Mouse (Mus musculus): ENCODE data around the gene Tesmin.

Gene Tesmin

DNA sequence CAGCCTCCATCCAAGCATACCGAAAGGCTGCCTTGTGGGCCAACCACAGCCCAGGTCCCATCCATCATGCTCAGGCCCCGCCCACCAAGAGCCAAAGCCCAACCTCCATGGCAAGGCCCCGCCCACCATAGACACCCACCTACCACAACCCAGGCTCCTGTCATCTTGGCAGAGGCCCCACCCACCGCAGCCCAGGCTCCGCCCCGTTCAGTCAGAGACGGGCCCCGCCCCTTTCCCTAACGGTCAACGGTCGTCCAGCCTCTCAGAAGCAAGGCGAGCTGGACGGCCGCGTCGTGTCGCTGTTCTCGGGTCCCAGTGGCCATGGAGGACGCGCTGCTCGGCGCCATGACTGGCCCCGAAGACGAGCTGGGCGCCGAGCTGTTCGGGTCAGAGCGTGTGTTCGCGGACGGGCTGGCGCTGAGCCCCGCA, at the start of gene Tesmin:
TSS of gene Tesmin (plus strand) at position 229 of the 429 bp plus-strand sequence.
- no peak for DNase-seq (ENCODE audit: low spot score)

DNA sequence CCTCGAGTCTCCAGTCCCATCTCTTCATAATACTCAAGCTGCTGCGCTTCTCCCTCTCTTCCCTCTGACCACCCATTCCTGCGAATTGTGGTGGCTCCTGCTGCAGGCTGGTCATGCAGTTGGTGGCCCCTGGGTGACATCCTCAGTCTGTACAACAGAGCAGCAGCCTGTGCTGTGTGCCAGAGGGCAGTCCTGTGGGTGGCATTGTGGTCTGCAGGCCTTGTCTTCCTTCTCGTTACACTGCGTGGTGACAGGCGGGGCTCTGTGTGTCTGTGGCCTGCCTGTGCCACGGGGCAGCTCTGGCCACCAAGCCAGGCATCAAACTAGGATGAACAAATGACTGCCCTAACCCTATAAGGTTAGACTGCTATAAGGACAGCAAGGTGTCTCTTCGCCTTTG, 49.5 kb upstream of the Tesmin start:
- DNase-seq (ENCODE audit: low spot score): no peak

DNA sequence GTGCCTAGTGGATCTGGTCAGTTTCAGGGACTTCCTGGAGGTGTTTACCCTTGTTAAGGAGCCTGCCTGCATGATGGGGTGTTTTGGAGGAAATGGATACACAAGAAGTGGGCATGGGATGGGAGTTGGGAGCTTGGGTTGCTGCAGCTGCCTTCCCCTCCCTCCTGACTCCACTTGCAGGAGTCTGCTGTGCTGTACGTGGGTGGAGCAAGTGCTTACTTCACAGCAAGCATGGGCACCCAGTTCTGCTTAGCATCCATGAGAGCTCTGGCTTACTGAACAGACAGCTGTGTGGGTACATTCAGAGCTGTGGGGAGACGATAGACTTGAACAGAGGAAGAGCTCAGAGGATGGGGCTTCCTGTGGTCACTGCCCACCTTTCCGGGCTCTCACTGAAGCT, 47.6 kb upstream of the Tesmin start:
- no peak for DNase-seq (ENCODE audit: low spot score)

DNA sequence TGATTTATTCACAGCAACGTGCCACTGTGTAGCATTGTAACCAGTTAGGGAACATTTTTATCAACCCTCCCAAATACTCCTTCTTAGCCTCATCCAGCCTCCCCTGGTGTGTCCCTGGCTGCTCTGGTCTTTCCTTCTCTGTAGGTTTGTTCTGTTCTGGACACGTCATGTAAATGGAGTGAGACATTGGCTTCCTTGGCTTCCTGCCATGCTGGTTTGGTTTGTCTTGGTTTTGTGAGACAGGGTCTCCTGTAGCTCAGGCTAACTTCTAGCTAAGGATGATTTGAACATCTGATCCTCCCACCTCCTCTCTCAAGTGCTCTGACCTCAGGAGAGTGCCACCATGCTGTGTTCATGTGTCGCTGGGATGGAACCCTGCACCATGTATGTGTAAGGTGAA, 44.7 kb upstream of the Tesmin start:
- no peak for DNase-seq (ENCODE audit: low spot score)

DNA sequence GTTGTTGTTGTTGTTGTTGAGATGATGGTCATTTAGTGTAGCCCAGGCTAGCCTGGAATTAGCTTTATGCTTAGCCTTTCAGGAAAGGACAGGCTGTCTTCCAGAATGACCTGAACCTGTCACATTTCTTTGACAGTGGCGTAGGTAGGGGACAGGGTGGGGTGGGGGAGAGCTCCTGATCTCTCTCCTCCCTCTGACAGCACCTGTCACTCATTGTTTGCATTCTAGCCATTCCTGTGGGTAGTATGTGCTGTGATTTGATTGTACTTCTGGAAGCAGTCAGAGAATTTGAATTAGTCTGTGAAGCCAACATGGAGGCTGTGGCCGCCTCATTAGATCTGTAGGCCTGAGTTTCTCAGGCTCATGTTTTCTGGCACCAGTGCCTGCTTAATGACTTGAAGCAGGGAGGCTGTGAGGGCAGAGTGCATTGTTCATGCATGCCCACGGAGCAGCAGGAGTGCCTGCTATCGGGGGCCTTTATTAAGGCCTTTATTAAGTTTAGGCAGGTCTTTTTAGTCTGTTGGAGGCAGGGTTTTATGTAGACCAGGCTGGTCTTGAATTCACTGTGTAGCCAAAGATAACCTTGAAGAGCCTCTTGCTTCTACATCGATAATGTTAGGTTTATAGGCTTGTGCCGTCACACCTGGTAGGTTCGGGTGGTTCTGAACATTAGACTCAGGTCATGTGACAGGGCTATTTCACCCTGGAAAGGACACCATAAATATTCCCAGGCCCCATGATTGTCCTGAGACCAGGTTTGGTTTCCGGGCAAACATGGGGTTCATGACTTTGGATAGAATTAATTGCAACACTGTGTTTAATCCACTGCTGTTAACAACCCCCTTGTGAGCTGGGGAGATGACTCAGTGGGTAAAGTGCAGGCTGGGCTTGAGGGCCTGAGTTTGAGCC, 43.8 kb upstream of the Tesmin start:
- no peak for DNase-seq (ENCODE audit: low spot score)

DNA sequence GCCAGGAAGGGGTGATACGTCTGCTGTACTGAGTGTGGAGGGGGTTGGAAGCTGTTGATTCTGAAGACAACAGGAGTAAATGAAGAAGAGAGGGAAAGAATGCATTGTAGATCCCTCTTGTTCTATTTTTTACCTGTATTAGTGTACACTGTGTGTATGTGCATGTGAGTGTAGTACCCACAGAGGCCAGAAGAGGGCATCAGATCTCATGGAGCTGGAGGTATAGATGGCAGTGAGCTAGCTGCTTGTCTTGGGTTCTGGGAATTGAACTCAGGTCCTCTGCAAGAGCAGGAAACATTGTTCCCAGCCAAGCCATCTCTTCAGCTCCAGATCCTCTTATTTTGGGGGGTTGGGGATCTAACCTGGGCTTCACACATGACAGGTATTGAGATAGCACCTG, 40.9 kb upstream of the Tesmin start:
- DNase-seq (ENCODE audit: low spot score): no peak

DNA sequence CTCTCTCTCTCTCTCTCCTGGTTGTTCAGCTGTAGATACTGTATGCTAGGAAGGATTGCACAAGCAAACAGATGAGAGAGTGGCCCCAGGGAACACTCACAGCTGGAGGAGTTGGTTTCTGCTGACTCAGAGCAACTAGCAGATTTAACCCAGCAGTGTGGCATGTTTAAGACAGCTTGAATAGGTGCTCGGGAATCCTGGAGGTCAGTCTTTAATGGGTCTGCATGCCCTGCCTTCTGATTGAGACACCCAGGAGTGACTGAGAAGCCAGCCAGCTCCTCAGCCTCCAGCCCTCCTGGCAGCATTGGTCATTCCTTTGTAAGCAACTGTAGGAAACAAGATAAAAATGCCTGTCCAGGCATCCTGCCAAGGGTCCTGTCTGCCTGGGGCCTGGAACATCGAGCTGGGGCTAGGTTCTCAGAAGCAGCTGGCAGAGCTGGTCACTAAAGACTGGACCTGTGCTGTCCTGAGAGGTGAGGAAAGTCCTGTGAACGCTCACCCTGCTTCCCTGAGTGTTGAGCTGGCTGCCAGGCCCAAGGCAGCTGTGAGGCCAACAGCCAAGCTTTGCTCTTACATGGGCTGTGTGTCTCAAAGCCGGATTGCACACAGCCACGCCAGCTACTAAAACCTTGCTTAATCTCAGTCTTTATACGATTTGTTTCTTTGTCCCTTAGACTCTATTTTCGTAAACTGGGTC, 35.1 kb upstream of the Tesmin start:
- DNase-seq (ENCODE audit: low spot score): peak; percentile 91

DNA sequence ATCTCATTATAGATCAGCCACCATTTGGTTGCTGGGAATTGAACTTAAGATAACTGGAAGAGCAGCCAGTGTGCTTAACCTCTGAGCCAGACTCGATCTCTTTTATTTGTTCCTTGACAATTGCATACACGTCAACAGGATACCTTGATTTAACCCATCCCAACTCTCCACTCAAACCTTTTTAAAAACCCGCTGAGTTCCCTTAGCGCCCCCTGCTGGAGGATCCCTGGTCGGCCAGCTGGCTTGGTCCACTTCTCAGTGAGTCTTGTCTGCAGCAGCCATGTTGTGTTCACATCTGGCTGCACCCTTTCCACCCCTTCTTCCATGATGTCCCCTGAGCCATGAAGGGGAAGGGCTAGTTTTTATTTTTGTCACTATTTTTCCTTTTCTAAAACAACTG, 33.6 kb upstream of the Tesmin start:
- DNase-seq (ENCODE audit: low spot score): no peak

DNA sequence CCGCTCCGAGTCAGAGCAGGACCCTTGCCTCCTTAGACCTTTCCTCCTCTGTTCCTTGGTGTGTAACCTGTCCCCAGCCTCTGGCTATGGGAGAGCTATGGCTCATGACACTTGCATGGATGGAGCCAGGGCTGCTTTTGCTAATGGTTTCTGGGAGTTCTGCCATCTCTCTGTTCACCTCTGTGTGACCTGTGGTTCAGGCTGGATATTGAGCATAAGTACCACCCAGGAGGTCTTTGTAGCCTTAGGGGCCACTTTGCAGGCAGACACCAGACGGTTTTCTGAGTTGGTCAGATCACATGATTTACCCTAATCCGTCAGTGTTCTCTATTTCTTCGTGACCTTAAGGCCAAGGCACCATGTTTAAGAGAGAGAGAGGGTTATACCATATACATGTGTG, 32.1 kb upstream of the Tesmin start:
- DNase-seq (ENCODE audit: low spot score): no peak

DNA sequence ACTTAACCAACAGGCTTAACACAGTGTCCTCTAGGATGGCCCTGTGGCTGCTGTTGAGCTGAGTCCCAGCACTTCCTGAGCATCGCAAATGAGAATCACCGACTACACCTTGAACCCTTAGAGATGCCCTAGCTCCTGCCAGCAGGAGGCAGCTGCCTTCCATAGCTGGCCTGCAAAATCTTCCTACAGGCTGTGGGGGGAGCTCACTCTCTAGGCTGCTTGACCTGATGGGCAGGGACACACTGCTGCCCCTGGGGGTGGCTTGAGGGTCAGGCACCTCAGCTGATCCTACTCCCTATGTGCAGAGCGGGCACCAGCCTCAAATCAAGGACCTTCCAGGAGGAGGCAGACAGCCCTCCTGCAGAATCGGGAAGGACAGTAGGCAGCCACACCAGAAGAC, 31.0 kb upstream of the Tesmin start:
- DNase-seq (ENCODE audit: low spot score): no peak

DNA sequence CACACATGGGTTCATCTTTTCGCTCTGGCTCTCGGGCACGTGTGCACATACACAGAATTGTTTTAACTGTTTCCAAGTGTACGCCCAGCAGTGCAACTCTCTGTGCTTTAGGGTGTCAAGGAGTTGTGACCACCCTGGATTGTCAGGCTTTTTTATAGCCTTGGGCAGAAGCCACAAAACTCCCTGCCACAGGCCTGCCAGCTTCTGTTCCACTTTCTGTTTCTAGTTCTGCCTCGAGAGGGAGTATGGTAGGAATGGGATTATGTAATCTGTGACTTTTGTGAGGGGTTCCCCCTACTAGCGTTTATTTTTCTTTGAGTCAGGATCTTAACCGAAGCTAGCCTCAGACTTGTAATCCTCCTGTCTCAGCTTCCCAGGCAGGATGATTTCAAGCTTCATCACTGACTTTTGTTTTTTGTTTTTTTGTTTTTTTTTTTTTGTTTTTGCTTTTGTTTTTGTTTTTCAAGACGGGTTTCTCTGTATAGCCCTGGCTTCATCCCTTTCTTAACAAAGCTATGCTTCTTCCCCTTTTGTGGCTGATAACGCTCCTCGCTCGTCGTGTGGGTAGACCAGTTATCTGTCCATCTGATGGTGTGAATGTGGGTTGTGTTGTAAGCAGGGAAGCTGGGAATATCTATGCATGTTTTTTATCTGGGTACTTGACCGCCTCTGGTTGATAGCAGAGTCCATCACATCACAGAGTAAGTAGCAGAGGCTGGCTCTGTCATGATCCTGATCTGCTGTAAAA, 28.6 kb upstream of the Tesmin start:
- peak; percentile 54 for DNase-seq (ENCODE audit: low spot score)

DNA sequence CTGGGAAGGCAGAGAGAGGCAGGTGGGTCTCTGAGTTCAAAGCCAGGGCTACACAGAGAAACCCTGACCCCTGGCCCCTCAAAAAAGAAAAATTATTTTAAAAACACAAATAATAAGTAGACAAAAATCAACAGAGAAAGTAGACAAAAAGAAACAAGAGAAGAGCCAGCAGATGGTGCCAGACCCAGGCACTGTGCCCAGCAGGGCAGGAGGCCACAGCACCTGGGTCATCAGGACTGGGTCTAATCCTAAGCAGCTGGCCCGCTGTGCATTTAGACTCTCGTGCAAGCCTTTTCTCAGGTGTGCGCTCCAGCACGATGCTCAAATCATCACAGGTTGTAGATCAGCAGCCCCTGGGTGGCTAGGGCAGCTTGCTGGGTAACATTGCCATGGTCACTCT, 25.1 kb upstream of the Tesmin start:
- DNase-seq (ENCODE audit: low spot score): peak; percentile 59

DNA sequence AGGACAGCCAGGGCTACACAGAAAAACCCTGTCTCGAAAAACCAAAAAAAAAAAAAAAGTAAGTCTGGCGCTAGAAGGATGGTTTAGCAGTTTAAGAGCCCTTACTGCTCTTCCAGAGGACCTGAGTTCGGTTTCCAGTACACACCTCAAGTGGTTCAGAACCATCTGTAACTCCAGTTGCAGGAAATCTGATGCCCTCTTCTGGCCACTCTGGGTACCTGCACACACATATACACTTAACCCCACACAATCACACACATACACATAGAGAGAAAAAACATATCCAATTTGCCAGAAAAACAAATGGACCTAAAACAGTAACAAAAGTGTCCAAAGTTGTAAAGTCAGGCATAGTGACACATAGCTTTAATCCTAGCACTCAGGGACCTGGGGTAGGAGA, 23.6 kb upstream of the Tesmin start:
- DNase-seq (ENCODE audit: low spot score): no peak

DNA sequence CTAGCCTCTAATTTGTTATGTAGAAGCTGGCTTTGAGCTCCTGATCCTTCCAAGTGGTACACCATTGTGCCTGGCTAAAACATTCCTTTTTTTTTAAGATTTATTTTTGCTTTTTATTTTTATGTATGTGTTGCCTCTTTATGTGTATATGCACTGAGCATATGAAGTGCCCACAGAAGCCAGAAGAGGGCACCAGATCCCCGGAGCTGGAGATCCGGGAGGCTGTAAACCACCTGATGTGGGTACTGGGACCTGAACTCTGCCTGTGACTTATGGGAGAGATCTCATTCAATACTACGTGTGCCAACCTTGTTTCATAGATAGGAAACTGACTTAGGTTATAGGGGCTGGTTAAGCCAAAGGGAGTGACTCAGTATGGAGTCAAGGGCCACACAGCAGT, 20.4 kb upstream of the Tesmin start:
- DNase-seq (ENCODE audit: low spot score): no peak

DNA sequence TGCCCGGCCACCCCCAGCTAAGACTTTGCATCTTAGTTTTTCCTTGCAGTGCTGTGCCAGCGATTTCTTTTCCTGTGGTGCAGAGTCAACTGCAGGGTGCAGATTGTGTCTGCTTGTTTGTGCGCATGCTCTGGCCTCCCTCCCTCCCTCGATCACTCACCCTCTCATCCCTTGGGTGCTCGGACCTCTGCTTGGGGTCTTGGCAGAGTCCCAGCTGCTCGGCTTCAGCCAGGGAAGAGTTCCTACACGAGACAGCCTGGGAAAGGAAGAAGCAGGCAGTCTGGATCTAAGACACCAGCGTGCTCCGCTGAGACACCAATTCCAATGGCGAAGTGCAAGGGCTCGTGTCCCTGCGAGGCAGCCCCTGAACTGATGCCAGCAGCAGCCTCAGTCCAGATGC, 15.3 kb upstream of the Tesmin start:
- no peak for DNase-seq (ENCODE audit: low spot score)

DNA sequence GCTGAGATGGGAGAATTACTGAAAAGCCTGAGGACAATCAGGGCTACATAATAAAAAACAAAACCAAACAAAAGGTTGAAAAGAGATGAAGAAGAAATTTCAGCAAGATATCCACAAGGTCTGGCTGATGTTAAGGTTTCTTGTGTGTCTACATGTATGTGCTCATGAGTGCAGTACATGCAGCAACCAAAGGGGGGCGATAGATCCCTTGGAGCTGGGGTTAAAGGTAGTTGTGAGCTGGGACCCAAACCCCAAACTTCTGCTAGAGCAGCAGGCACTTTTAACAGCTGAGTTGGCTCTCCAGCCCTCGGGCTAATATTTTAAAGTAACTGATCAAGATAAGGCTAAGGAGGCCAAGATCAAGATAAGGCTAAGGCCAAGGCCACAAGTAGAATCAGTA, 14.6 kb upstream of the Tesmin start:
- DNase-seq (ENCODE audit: low spot score): no peak

DNA sequence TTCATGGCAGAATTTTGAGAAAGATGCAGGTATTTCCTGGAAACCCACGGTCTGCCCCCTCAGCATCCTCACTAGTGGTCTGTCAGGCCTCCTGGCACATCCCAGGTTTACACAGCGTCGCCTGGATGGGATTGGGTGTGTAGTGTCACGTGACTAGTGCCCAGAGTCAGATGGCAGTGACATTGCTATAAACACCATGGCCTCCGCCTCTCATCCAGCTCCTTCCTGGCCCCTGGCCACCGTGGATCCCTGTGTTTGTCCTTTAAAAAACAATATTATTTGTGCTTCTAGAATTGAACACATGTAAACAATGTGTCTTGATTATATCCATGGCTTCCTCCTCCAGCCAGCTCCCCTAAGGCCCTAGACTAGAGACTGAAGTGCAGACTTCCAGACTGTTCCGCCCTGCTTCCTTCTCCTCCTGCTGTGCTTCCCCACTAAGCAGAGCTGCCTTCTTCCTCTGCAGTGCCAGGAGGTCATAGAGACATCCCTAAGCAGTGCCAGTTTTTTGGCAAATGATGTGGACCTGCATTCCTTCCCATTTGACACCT, 12.6 kb upstream of the Tesmin start:
- peak; percentile 16 for DNase-seq (ENCODE audit: low spot score)

DNA sequence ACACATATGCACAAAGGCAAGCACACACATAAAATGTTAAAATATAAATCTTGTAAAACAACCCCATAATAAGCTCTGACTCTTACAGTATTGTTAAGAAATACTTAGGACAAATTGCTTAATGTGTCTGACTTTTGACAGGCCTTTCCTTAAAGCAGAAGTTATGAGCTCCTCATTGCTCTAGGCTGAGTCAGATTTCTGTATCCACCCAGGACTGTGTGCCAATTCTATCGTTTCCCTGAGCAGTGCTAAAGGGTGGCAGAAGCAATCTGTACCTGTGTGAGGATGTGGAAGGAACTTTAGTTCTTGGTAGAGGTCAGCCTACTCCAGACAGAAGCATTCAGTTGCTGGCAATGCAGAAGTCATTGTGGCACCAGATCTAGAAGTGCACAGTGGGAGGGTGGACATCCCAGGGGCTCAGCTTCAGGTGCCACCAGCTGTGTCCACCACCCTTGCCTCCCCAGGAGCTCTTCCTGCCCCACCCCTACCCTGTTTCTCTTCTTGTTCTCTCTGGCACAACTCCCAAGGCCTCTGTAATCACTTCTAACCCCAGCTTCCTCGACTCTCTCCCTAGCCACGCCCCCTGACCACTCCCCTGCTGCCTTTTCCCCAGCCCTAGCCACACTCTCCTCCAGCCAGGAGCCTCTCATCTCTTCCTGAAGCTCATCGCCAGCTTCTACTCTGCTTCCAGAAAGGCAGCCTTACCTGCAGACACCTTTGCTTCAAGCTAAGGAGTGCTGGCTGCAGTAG, 11.5 kb upstream of the Tesmin start:
- DNase-seq (ENCODE audit: low spot score): peak; percentile 82

DNA sequence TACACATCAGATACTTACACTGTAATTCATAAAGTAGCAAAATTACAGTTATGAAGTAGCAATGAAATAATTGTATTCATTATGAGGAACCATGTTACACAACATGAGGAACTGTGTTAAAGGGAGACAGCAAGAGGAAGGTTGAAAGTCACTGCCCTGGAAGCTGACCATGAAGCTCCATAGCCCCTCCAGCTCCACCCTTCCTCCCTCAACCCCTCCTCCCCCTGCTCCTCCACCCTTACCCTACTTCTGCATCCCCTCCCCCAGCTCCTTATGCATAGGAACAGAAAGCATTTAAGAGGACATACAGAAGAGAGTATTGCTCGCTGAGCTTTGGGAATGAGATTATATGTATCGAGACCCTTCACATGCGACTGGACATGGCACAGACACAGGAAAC, 10.0 kb upstream of the Tesmin start:
- DNase-seq (ENCODE audit: low spot score): peak; percentile 28

DNA sequence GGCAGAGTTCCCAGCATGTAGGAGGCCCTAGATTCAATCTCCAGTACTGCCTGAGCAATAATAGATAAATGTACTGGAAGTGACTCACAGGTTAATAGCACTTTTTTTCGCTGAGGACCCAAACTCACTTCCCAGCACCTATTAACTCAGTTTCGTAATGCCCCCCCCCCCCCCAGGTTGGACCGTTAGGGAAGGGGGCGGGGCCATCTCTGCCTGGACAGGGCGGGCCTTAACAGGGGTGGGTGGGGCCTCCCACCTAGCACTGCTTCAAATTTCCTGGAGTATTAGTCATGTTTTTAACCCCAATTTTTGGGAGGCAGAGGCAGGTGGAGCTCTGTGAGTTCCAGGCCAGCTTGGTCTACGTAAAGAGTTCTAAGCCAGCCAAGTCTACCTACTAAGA, 596 bp upstream of the Tesmin start:
- DNase-seq (ENCODE audit: low spot score): no peak

DNA sequence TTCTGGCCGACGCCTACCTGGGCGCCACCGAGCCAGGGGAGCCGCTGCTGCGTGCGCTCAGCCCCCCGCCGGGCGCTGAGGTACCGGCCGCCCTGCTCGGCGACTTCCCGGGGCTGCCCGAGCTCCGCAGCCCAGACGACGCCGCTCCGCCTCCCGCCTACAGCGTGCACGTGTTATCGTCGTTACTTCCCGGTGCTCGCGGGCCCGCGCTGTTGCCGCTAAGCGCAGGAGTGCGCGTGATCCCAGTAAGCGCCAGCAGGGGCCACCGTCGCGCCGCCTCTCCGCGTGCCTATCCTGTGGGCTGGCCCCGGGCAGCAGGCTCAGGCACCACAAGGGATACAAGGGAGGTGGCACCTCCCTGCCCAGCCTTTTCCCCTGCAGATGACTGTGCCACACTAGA, 432 bp downstream of the Tesmin start:
- no peak for DNase-seq (ENCODE audit: low spot score)

DNA sequence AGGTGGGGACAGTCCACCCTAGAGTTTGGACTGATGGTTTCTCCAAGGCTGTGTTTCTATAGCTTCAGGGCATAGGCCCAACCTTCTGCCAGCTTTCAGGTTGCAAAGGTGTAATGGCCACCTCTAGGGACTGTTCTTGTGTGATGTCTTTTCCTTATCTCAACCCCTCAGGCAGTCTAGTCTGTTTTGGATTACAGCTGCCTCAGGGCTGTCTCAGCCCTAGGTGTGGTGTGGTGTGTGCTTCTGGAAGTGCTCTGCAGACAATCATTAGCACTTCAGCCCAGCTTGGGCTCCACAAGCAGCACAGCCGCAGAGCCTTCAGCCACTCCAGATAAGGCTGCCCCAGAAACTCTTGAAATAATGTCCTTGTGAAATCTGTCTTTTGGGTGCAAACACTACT, 3.7 kb downstream of the Tesmin start:
- DNase-seq (ENCODE audit: low spot score): no peak
